Mouse (Mus musculus) embryonic fibroblast, embryonic 13.5 days (primary cell): ENCODE measurements around the gene Pomc. TPM values are rescaled to one million over a fixed set of nuclear protein-coding genes. Genes with fewer than 3 reads are reported as not detected.

Source experiments
- H3K27ac ChIP-seq: 2 replicates; pipeline ENCODE4 v1.5.1; 2012; ENCODE audit warnings: low read length, control low read depth, inconsistent platforms; ENCODE audit not compliant: insufficient read depth
- H3K4me1 ChIP-seq: 2 replicates; pipeline ENCODE4 v1.6.1; 2011; ENCODE audit warnings: low read length; ENCODE audit not compliant: control insufficient read depth, insufficient read depth
- H3K4me3 ChIP-seq: 2 replicates; pipeline ENCODE4 v1.5.1; 2011; ENCODE audit warnings: mild to moderate bottlenecking, control low read depth, low read length; ENCODE audit not compliant: insufficient read depth
- CTCF ChIP-seq: IDR thresholded peaks from 2 replicates; pipeline ENCODE4 v1.5.1; 2011; ENCODE audit warnings: mild to moderate bottlenecking, control low read depth, low read length, moderate library complexity, borderline replicate concordance; ENCODE audit not compliant: insufficient read depth
- POLR2A ChIP-seq: IDR thresholded peaks from 2 replicates; pipeline ENCODE4 v1.6.1; 2011; ENCODE audit warnings: low read depth, mild to moderate bottlenecking, control low read depth, low read length, moderate library complexity
- polyA plus RNA-seq: library from polyadenylated mRNA; stranded (reverse); fragments of >200 nt; gene quantifications from 2 replicates; pipeline ENCODE4 v1.2.4, GENCODE M21; 2011; ENCODE audit warnings: low read depth; ENCODE audit not compliant: missing spikeins, insufficient read length

Pomc gene
- polyA plus RNA-seq, 1 experiment, result not detected

GRCm38 (mm10) chr12:4000406-4000805 lies 45.7 kb downstream of the Pomc start:
- no peak for TF ChIP-seq POLR2A
- Histone ChIP-seq H3K4me1 (no peaks in the 10 kb centered on the region), H3K27ac (no peak overlapping the region), H3K4me3 (no peak overlapping the region)

- Histone ChIP-seq H3K4me3 (no peak overlapping the region), H3K27ac (no peak overlapping the region), H3K4me1 (no peaks in the 10 kb centered on the region; the same call in 1 of the 2 replicates)
- TF ChIP-seq POLR2A (no peak), CTCF (no peak)
These were observed 49.9 kb downstream of the Pomc start for GRCm38 (mm10) chr12:4004648-4005047.

GRCm38 (mm10) chr12:4006079-4006478 lies 51.3 kb downstream of the Pomc start:
- no peak overlapping the region for H3K4me3 ChIP-seq
- TF ChIP-seq CTCF (no peak), POLR2A (no peak)

GRCm38 (mm10) chr12:4007181-4007580 lies 52.4 kb downstream of the Pomc start:
- Histone ChIP-seq H3K4me1 (no peaks in the 10 kb centered on the region; the same call in 1 of the 2 replicates), H3K4me3 (no peak overlapping the region), H3K27ac (no peak overlapping the region)
- TF ChIP-seq CTCF, result no peak
- no peak for TF ChIP-seq POLR2A

More at GRCm38 (mm10) chr12:4006079-4006478, 51.3 kb downstream of the Pomc start:
- no peak overlapping the region for H3K27ac ChIP-seq
- no peaks in the 10 kb centered on the region; the same call in 1 of the 2 replicates for H3K4me1 ChIP-seq

- no peak for TF ChIP-seq POLR2A
- TF ChIP-seq CTCF, result no peak
- no peak overlapping the region for H3K27ac ChIP-seq
- no peaks in the 10 kb centered on the region; the same call in 1 of the 2 replicates for H3K4me1 ChIP-seq
- H3K4me3 ChIP-seq, result no peak overlapping the region
These were observed 53.0 kb downstream of the Pomc start for GRCm38 (mm10) chr12:4007766-4008165.

GRCm38 (mm10) chr12:4008731-4009130 lies 54.0 kb downstream of the Pomc start:
- H3K4me3 ChIP-seq, result no peak overlapping the region
- TF ChIP-seq CTCF, result no peak
- no peak for TF ChIP-seq POLR2A
- no peaks in the 10 kb centered on the region; the same call in 1 of the 2 replicates for H3K4me1 ChIP-seq
- no peak overlapping the region for H3K27ac ChIP-seq

Other genes with a start within 250 kb of the Pomc start
- gene Dnmt3a, start 148.9 kb upstream of the Pomc start, polyA plus RNA-seq, result 21.6 and 27.0 TPM in 2 replicates
- gene Efr3b, start 84.0 kb downstream of the Pomc start, polyA plus RNA-seq, result 2.0 and 2.1 TPM in 2 replicates
- gene Dnajc27, start 127.6 kb downstream of the Pomc start, polyA plus RNA-seq, result 3.9 and 6.1 TPM in 2 replicates
- gene Adcy3, start 178.2 kb downstream of the Pomc start, polyA plus RNA-seq, result 21.9 and 22.0 TPM in 2 replicates